Mouse (Mus musculus) spleen, postnatal 10 days (tissue): ENCODE measurements around the gene Stat2.
"Not testable (repeated sequence)": the region's sequence is repeated elsewhere in the genome, so short reads cannot be mapped to it uniquely, and the experiment has no call there.

Experiments
- DNase-seq, 2 experiments: peaks; one replicate each; pipeline ENCODE4 v3.0.0; 2021 to 2022; ENCODE audit warnings: low spot score in 2 of 2

Stat2 gene

DNA sequence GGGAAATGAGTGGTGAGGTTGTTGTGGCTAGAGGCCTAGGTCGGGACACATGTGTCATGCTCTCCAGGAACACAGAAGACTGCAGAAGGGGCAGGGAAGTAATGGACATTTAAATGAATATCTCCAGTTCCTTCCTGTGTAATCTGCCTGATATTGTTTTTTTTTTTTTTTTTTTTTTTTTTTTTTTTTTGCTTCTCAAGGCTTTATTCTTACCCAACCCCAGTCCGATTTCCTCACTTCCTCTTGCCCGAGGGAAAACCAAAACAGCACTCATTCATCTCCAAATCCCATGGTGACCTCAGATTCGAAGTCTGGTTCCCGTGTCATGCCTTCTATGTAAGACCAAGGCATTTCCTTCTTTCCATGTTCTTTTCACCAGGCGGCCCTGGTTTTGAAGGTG lies 27.9 kb downstream of the Stat2 start:
- no peak for DNase-seq

DNA sequence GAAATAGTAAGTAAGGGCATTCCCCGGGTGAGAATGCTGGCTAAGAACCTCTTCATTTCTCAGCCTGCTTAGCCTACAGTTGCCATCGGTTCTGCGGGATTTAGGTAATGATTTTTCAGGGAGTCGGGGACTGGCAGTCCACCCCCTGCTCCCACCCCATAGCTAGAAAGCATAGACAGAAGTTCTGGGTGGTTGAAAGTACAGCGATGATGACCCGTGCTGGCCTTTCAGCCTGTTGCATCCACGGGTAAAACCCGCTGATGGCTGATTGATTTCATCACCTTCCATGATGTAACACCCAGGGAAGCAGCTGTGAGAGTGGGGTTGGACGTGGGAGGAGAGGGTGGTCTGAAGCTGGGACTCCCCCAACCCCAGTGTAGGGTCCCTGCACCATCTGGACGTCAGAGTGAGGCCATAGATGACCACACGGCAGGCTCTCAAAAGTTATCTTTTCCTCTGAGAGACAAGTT lies 28.4 kb downstream of the Stat2 start, which contains the start of gene Il23a:
Gene Il23a (minus strand): TSS at position 51 of the 470 bp plus-strand sequence.
- DNase-seq = no peak

DNA sequence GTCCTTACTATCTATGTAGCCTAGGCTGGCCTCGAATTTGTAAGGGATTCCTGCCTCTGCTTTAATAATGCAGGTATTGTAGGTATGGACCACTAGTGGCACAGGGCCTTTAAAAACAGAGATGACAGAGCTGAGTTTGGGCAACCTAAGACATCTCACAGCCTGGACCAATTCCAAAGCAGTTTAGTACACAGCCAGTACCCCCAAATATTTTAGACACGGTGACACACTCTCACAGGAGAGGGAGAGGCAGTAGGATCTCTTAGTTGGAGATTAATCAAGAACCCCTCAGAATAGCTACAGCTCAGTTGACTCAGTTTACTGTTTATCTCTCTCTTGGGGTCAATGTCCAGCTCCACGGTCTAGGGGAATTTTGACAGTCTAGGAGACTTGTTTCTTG lies 32.0 kb downstream of the Stat2 start:
- no peak for DNase-seq

DNA sequence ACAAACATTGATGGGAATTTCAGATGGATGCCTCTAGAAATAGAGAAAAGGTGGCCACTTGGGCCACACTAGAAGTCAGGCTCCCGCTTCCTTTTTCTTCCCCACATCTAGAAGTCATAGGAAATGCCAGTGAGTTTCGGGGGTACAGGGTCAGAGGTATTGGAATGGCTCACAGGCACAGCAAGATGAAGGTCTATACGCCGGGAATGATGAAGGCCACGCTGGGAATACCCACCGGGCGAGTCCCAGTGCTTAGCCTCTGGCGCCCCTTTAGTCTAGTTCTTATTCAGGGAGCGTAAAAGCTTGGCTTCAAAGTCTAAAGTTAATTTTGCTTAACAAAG lies 32.4 kb downstream of the Stat2 start:
- no peak for DNase-seq

DNA sequence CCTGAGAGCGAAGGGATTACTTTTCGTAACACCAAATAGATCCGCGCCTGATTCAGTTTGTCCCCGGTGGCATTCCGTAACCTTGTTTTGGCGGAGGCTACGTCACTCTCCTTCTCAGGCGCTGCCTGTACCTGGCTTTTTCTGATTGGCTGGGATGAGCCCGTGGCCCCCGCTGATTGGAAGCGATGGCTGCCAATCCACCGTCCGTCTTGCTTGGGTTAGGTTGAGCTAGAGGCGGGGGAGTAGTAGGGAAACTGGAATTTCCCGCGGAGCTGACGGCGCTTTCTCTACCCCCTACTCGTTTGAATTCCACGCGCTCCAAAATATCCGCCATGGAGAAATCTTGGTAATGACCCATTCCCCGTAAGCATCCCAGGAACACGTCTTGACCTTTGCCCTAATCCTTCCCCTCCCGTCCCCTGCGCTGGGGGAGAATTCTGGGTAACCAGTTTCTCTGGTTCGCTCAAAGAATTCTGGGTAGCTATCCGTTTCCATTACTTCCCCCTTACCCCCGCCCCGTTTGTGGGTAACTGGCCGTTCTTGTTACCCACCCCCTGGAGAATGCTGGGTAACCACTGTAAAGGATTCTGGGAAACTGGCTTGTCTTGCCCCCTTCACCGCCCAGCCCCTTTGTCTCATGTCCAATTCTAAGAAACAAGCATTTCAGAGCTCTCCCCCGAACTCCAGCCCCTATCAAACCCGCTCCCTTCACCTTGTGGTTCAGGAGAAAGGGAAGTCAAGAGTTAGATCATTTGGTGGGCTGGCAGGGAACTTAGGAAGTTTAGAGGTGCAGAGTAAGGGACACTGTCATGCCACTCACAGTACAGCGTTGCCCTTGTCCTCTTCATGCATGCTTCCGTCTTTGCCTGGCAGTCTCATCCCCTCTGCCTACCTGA lies 33.0 kb downstream of the Stat2 start, which contains the start of gene Pan2:
Gene Pan2 (plus strand): TSS at position 210 of the 896 bp plus-strand sequence.
- DNase-seq = peak; percentile 98 to 99

DNA sequence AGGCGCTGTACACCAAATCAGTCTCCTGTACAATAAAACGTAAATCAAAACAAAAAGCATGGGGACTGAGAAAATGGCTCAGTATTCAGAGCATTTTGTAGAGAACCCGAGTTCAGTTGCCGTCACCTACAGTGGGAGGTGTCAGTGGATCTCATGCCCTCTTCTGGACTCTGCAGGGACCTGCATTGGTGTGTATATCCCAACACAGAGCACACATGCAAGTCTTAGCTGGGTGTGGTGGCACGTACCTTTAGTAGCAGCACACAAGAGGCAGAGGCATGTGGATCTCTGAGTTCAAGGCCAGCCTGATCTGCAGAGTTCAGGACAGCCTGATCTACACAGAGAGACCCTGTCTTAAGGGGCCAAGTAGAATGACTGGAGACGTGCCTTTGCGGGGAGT lies 39.3 kb downstream of the Stat2 start:
- DNase-seq = no peak

DNA sequence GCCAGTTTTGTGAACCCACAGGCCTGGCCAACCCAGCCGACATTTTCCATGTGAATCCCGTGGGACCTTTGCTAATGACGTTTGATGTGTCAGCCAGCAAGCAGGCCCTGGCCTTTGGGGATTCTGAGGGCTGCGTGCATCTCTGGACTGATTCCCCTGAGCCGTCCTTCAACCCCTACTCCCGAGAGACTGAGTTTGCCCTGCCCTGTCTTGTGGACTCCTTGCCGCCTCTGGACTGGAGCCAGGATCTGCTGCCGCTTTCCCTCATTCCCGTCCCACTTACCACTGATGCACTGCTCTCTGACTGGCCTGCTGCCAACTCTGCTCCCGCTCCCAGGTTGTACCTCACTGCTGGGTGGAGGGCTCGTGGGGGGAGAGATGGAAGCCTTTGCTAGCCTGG lies 39.8 kb downstream of the Stat2 start:
- DNase-seq = no peak

DNA sequence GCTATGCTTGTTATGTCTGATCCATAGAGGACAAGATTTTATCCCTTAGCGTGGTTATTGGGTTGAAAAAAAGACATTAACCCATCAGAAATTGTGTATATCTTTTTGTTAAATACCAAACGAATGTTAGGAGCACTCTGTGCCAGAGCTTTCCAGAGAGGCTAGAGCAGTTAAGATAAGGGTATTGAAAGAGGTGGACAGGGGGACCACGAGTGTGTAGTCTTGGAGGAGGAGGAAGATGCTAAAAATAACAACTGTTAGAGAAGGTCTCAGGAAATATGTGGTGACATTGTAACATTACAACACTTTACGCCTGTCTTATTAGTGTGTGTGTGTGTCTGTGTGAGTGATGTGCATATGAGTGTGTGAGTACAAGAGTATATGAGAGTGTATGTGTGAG lies 40.5 kb downstream of the Stat2 start:
- DNase-seq = no peak

DNA sequence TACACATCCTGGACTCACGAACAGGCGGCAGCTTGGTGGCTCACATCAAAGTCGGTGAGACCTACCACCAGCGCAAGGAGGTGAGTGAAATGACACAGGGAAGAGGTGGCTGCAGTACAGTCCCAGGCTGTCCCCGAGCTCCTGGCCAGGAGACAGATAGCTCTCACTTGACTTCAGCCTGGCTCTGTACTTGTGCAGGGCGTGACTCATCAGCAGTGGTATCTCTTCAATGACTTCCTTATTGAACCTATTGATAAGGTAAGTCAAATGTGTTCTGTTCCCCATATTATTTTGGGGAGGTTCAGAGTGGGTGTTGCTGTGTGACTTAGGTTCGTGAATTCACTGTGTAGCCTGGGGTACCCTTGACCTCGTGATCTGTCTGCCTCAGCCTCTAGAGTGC lies 45.2 kb downstream of the Stat2 start:
- no peak for DNase-seq

- DNase-seq = no peak
Measured at GRCm38 (mm10) chr10:128321641-128322040, 51.3 kb downstream of the Stat2 start.

DNA sequence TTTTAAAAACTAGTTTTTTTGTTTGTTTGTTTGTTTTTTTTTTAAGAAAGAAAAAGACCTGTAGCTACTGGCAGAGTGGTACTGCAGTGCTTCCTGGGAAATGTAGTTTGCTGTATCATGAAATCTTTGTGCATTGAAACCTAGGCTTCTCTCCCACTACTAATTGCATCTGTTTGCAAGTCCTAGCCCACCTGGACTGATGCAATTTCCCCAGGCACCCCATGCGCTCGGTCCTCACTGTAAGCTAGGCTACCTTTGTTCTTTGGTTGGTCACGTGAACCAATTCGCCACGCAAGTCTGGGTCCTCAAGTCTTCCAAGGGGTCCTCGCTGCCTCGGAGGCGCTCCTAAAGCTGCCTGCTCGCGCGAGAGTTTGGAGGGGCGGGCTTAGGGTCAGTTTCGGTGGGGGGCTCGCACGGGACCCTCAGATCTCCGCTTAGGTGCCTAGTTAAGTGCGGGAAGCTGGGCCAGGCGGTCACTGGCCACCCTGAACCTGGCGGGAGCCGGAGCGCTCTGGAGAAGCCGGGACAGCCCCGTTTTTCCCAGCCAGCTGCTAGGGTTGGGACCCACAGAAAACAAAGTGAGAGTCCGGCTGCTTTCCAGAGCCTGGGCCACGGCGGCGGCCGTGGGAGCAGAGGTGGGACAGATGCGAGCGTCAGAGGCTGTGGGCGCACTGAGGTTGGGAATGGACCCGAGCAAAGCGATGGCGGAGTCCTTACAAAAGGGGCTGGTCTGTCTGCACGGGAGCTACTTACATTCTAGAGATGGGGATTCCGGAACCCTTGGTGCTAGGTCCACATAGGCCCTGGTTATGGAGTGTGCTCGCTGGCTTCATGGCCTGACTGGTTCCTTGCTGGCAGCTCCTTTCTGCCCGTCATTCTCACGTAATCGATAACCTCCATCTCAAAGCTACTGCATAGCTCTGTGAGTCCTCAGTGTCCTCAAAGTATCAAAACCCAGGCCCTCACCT lies 52.1 kb downstream of the Stat2 start, which contains the start of gene Cnpy2:
Gene Cnpy2 (plus strand): TSS at position 319 of the 968 bp plus-strand sequence.
- DNase-seq = peak; percentile 82

DNA sequence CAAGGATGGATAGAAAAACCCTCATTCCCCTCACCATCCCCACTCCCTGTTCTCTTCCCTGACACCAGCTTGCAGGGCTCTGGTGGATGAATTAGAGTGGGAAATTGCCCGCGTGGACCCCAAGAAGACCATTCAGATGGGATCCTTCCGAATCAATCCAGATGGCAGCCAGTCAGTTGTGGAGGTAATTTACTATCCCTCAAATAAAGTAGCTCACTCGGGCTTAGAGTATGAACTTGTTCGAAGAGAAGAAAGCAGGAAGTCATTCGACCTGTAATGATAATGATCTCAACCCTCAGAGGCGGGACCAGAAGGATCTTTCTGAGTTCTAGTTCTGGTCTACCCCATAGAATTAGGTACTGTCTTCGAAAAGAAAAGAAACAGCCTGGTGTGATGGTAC lies 53.2 kb downstream of the Stat2 start:
- no peak for DNase-seq

- DNase-seq = no peak
Measured at GRCm38 (mm10) chr10:128326825-128327224, 56.5 kb downstream of the Stat2 start.

DNA sequence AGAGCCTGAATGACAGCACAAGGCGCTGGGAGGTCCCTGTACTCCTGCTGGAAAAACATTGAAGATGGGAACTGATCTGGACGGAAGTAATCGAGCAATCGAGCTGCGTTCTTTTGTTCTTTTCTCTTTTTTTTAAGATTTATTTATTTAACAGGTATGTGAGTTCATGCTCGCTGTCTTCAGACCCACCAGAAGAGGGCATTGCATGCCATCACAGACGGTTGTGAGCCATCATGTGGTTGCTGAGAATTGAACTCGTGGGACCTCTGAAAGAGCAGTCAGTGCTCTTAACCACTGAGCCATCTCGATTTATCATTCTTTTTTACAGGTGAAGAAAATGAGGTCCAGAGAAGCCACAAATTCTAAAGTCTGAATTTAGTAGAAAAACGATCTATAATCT lies 57.3 kb downstream of the Stat2 start:
- no peak for DNase-seq

GRCm38 (mm10) chr10:128332358-128333249 lies 62.2 kb downstream of the Stat2 start:
- not testable (repeated sequence) for DNase-seq

DNA sequence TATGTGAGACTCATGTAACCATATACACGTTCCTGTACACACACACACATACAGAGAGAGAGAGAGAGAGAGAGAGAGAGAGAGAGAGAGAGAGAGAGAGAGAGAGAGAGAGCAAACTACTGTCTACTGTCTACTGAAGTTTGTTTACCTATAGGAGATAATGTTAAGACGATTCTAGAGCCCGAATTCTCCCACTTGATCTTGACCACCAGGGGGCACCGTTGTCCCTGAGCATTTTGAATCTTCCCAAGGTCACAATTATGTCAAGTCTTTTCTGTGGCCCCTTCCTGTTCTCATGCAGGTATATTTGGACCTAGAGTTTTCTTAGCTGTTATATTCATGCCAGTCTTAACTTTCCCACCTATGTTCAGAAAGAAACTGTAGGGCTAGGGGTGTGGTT lies 65.2 kb downstream of the Stat2 start:
- DNase-seq = peak; percentile 83 to 93

GRCm38 (mm10) chr10:128336195-128336594 lies 65.8 kb downstream of the Stat2 start:
- DNase-seq = no peak

GRCm38 (mm10) chr10:128336597-128336996 lies 66.2 kb downstream of the Stat2 start:
- DNase-seq = no peak

GRCm38 (mm10) chr10:128337306-128338181 lies 67.2 kb downstream of the Stat2 start, which contains the start of gene Cs:
Gene Cs, plus strand, starts transcription at chr10:128337734.
- DNase-seq = peak; percentile 94 to 95

- DNase-seq = no peak
Measured at GRCm38 (mm10) chr10:128338415-128338814, 68.1 kb downstream of the Stat2 start.
